Mouse (Mus musculus) stomach, postnatal 0 days (tissue): ENCODE data around the gene Rogdi. TPM values are rescaled to one million over a fixed set of nuclear protein-coding genes. Genes with fewer than 3 reads are reported as not detected.
A peak's percentile ranks its signal among the peaks of the same experiment; 100 is the strongest.

Experiments used
- ATAC-seq: fragments of 200-750 bp; cut with Nextera tagmentation; 2 replicates; pipeline ENCODE4 v1.8.0; 2017; ENCODE audit not compliant: low FRiP score, low TSS enrichment
- DNase-seq: peaks from one replicate; pipeline ENCODE4 v3.0.0-alpha.2; 2016; ENCODE audit warnings: low spot score
- H3K27ac ChIP-seq: fragments of 300-500 bp; sonication (generic); replicated peaks from 2 replicates; pipeline ENCODE4 v1.5.1; 2014; ENCODE audit warnings: mild to moderate bottlenecking, control low read depth
- H3K27me3 ChIP-seq: fragments of 300-500 bp; sonication (generic); 2 replicates; pipeline ENCODE4 v1.6.1; 2014; ENCODE audit warnings: low read length; ENCODE audit not compliant: control insufficient read depth, insufficient read depth
- H3K36me3 ChIP-seq: fragments of 300-500 bp; sonication (generic); 2 replicates; pipeline ENCODE4 v1.6.1; 2014; ENCODE audit warnings: low read length, mixed read lengths; ENCODE audit not compliant: control insufficient read depth, insufficient read depth
- H3K4me1 ChIP-seq: fragments of 300-500 bp; sonication (generic); replicated peaks from 2 replicates; pipeline ENCODE4 v1.6.1; 2014; ENCODE audit warnings: antibody characterized with exemption; ENCODE audit not compliant: control insufficient read depth, insufficient read depth
- H3K4me2 ChIP-seq: fragments of 300-500 bp; sonication (generic); replicated peaks from 2 replicates; pipeline ENCODE4 v1.6.1; 2014; ENCODE audit warnings: low read depth, mild to moderate bottlenecking, control low read depth, moderate library complexity
- H3K4me3 ChIP-seq: fragments of 300-500 bp; sonication (generic); 2 replicates; pipeline ENCODE4 v1.5.1; 2014; ENCODE audit warnings: low read depth, low read length, control low read depth
- H3K9ac ChIP-seq: fragments of 300-500 bp; sonication (generic); 2 replicates; pipeline ENCODE4 v1.6.1; 2014; ENCODE audit warnings: mild to moderate bottlenecking, low read length, control low read depth, mixed read lengths
- H3K9me3 ChIP-seq: fragments of 300-500 bp; sonication (generic); 2 replicates; pipeline ENCODE4 v1.6.1; 2016; ENCODE audit warnings: low read length; ENCODE audit not compliant: control insufficient read depth
- CTCF ChIP-seq: IDR thresholded peaks from 2 replicates; pipeline ENCODE4 v1.5.1; 2016; ENCODE audit warnings: antibody characterized with exemption, low read depth, mild to moderate bottlenecking, moderate library complexity
- EP300 ChIP-seq: optimal IDR thresholded peaks from 2 replicates; pipeline ENCODE3; 2016; ENCODE audit warnings: antibody characterized with exemption
- WGBS: fragments of 180-500 bp; shearing (Covaris S2); extraction: QIAGEN DNeasy Blood & Tissue Kit; methylation state at CpG from one replicate; pipeline ENCODE4 v1.1.7; 2014; 5-methylcytosine and 5-hydroxymethylcytosine counted together
- polyA plus RNA-seq: library from polyadenylated mRNA; unstranded; fragments of >200 nt; fragmentation: Nextera tagmentation; extraction: Ambion mirVana; gene quantifications from 2 replicates; pipeline ENCODE4 v1.2.1, GENCODE M21; 2015

The Rogdi gene
- polyA plus RNA-seq, 1 experiment from 2014 or later, result 36.6 TPM

DNA sequence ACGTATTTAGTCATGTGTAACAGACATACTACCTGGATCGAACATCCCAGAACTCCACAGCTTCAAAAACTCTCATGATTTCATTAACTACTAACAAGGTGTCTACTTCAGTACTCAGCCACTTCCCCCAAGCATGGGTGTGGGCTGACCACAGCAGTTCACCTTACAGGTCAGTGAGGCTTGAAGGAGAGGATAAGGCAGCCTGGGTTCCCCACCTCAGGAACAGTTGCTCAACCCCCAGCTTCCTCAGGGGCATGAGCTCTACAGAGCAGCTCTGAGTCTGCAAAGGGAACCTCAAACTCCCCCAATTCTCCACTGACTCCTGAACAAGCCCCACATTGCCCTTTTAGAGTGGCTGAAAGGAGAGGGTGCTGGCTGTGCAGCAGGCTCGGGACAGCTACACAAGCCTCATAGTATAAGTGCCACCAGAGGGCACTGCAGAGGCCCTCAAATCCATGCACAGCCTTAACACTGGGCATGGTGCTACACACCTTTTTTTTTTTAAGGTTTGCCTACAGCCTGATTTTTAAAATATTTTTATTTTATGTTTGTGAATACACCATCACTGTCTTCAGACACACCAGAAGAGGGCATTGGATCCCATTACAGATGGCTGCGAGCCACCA, 33.5 kb downstream of the Rogdi start:
- Histone ChIP-seq H3K4me3 (no peak overlapping the region), H3K9me3 (no peaks in the 10 kb centered on the region), H3K36me3 (no peaks in the 10 kb centered on the region), H3K4me1 (no peaks in the 10 kb centered on the region), H3K9ac (no peak overlapping the region), H3K27ac (no peak overlapping the region), H3K4me2 (no peak overlapping the region), H3K27me3 (no peaks in the 10 kb centered on the region)
- DNase-seq, result peak; percentile 60
- TF ChIP-seq EP300, result no peak
- TF ChIP-seq CTCF, result peak; percentile 78
- peak; percentile 88 for ATAC-seq
- 72% methylated on average over 4 of the region's 4 CpGs for WGBS

DNA sequence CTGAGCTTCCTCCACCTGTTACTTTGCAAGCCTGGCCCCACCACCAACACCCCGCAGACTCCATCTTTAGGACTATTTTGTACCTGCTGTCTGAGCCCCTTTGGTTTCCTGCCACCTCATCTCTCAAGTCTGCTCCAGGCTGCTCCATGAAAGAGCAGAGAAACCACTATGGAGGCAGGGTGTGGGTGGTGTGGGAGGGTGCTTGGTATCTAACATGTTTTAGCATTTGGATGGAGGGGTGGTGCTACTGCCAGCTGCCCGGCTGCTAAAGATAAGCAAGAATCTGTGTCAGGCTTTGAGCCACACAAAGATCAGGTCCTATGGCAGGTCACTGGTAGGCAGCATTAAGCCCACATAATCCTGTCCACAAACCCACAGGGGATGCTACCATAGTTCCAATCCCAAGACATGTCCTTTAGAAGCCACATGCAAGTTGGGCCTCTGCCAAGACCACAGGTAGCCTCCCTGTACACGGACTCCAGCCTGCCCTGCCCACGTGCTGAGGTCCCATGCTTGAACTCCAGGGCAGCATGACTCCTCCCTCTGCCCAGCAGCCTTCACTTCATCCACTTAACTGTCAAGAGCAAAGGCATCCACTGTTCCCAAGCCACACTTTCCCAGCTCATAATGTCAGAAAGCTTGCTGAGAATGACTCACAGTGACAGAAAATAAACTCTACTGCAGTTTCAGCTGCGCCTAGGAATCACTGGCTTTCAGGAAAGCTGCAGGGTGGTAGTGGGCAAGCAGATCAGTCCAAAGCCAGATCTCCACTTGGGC, 34.9 kb downstream of the Rogdi start:
- ATAC-seq, result no peak
- peak; percentile 40 for DNase-seq
- Histone ChIP-seq H3K27ac (no peak overlapping the region), H3K27me3 (no peaks in the 10 kb centered on the region), H3K4me1 (no peaks in the 10 kb centered on the region), H3K9me3 (no peaks in the 10 kb centered on the region), H3K4me2 (no peak overlapping the region), H3K36me3 (no peaks in the 10 kb centered on the region), H3K9ac (no peak overlapping the region), H3K4me3 (no peak overlapping the region)
- no peak for TF ChIP-seq CTCF
- no peak for TF ChIP-seq EP300
- WGBS, result 46% methylated on average over 5 of the region's 5 CpGs

DNA sequence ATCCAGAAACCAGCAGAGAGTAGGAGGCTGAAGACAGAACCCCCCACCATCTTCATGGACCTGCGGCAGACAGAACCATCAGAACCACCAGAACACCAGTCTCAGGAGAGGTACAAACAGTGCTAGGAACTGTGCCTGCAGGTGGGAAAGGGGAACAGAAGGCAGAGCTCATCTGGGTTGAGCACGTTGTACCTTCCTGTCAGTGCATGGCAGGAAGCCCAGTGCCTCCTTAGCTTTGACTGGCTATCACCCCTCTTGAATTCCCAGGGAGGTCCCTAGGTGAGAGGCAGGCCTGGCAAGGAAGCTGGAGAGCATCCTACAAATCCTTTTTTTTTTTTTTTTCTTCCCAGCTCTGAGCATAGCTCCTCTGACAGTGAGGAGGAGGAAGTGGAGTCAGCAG, 37.2 kb downstream of the Rogdi start:
- Histone ChIP-seq H3K9ac (no peak overlapping the region), H3K36me3 (no peaks in the 10 kb centered on the region), H3K4me3 (no peak overlapping the region), H3K27me3 (no peaks in the 10 kb centered on the region), H3K9me3 (no peaks in the 10 kb centered on the region), H3K27ac (no peak overlapping the region), H3K4me2 (no peak overlapping the region), H3K4me1 (no peaks in the 10 kb centered on the region)
- DNase-seq (no peak), ATAC-seq (no peak)
- 66% methylated on average over 2 of the region's 2 CpGs for WGBS
- TF ChIP-seq EP300, result no peak
- TF ChIP-seq CTCF, result no peak

DNA sequence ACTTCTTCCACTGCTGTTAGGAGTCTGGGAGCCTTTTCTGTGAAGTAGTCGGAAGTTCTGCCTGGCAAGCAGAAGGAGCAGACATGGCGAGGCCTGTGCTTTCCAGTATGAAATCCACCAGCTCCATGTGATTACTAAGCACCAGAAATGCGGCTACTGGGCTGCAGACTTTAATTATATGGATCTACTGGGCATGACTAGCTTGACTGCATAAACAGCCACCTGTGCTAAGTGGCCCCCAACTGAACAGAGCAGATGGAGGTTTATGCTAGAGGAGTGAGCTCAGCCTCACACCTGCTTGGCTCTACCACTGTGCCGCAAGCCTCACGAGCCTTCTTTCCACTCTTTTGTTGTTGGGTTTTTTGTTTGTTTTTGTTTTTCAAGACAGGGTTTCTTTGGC, 38.8 kb downstream of the Rogdi start:
- Histone ChIP-seq H3K27ac (no peak overlapping the region), H3K36me3 (no peaks in the 10 kb centered on the region), H3K4me3 (no peak overlapping the region), H3K4me2 (no peak overlapping the region), H3K9me3 (no peaks in the 10 kb centered on the region), H3K4me1 (no peaks in the 10 kb centered on the region), H3K9ac (no peak overlapping the region), H3K27me3 (no peaks in the 10 kb centered on the region)
- DNase-seq (no peak), ATAC-seq (no peak)
- no peak for TF ChIP-seq CTCF
- no peak for TF ChIP-seq EP300
- WGBS, result 90% methylated on average over 5 of the region's 5 CpGs

DNA sequence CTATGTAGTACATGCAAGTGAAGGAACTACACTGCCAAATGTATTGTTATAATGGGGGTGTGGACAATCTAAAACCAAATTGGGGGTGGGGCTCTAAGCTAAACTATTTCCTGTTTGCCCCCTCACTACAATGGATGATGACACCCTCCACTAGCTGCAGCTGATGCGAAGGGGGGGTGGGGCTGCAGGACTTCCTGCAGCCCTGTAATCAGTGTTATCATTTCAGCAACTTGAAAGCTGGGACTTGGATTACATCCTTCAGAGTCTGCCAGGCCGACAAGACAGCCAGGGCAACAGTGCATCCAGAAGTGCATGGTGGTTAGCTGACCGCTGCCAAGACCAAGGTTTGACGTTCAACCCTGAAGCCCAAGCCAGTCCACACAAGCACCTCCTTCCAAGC, 41.7 kb downstream of the Rogdi start:
- no peak for ATAC-seq

More for the DNA sequence above, 41.7 kb downstream of the Rogdi start:
- H3K27ac ChIP-seq, result no peak overlapping the region
- DNase-seq, result no peak
- H3K4me2 ChIP-seq, result no peak overlapping the region
- H3K9ac ChIP-seq, result no peak overlapping the region
- H3K4me1 ChIP-seq, result no peaks in the 10 kb centered on the region
- no peaks in the 10 kb centered on the region for H3K36me3 ChIP-seq
- no peak overlapping the region for H3K4me3 ChIP-seq
- H3K9me3 ChIP-seq, result no peaks in the 10 kb centered on the region
- TF ChIP-seq CTCF, result no peak
- no peak for TF ChIP-seq EP300
- no peaks in the 10 kb centered on the region for H3K27me3 ChIP-seq
- 76% methylated on average over 4 of the region's 4 CpGs for WGBS
